Mouse (Mus musculus) WW6 (cell line): ENCODE measurements around the gene Zfp106.

Source experiments
- DNase-seq: peaks from one replicate; pipeline ENCODE4 v3.0.0-alpha.2; 2013; ENCODE audit warnings: low read depth, low spot score

Zfp106 gene

DNA sequence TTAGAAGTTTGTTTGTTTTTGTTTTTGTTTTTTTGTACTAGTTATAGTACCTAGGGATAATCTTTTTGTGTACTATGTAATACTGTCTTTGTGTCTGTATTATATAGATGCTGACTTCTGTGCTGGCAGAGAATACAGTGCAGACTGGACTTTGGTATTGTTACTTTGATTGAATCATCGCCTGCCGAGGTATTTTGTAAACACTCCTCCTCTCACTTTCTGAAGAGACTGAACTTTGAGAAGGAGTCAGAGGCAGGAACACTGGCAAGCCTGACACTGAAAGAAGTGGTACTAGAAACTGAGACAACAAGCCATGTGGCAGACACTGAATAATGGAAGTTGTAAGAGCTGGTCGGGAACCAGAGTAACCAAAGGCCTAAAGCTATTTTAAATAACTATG is 6.8 kb downstream of the Zfp106 start:
- no peak for DNase-seq

- no peak for DNase-seq
Observed at GRCm38 (mm10) chr2:120544732-120545131, 18.9 kb downstream of the Zfp106 start.

- DNase-seq: no peak
Observed at GRCm38 (mm10) chr2:120539778-120540208, 23.9 kb downstream of the Zfp106 start.

DNA sequence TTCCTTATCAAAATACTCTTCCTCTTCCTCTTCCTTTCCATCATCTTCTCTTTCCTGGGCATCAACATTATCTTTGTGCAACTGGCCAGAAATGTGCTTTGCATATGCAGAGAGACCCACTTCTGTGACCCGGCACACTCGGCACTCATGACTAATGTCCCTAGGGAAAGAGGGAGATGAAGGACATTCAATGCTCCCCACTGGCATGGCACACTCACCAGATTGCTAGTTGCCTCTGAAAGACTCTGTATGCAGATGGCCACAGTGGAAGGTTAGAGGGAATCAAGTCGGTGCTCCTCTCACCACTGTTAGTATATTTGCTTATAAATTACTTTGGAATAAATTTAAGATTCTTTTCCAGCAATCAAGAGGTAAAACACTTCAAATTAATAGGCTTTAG is 24.3 kb downstream of the Zfp106 start:
- no peak for DNase-seq

- DNase-seq: no peak
Observed at GRCm38 (mm10) chr2:120531223-120531622, 32.4 kb downstream of the Zfp106 start.

DNA sequence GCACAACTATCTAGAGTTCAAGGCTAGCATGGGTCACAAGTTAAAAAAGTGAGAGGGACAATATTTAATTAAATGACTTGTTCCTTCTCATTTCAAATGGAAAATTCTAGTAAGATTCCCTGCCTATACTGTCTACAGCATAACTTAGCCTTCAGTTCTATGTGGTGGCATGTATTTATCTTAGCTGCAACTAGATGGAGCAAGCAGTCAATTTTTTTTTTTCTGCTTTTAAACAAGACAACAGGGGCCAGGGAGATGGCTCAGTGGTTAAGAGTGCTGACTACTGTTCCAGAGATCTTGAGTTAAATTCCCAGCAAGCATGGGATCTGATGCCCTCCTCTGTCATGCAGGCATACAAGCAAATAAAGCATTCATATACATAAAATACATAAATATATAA is 34.1 kb downstream of the Zfp106 start:
- DNase-seq: no peak

- DNase-seq: no peak
Observed at GRCm38 (mm10) chr2:120526771-120527170, 36.9 kb downstream of the Zfp106 start.

- DNase-seq: no peak
Observed at GRCm38 (mm10) chr2:120518547-120519210, 45.0 kb downstream of the Zfp106 start.

DNA sequence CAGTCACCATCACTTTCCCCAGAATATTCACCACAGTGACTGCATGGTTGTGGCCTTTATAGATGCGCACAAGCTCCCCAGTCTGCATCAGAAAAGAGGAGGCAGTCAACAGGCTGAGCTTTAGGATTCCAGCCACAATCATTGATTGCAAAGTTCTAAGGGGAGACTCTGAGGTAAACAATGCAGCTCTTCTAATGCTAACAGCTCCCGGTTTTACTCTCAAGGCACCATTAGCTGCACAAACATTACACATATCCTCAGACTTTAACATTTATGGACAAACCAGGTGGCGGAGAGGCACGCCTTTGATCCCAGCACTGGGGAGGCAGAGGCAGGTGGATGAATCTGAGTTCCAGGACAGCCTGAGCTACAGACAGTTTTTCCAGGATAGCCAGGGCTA is 49.5 kb downstream of the Zfp106 start:
- no peak for DNase-seq

- no peak for DNase-seq
Observed at GRCm38 (mm10) chr2:120503992-120504391, 59.7 kb downstream of the Zfp106 start.

DNA sequence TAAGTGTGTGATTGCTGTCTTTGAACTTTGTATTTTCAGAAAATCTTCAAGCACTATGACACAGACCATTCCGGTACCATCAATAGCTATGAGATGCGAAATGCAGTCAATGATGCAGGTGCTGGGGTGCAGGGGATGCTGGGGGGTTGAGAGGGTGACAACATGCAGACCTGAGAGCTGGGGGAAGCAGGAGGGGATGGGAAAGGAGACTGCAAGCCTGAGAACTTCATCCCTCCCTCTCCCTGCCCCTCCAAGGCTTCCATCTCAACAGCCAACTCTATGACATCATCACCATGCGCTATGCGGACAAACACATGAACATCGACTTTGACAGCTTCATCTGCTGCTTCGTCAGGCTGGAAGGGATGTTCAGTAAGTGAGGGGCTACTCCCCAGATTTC is 60.5 kb downstream of the Zfp106 start:
- DNase-seq: no peak

DNA sequence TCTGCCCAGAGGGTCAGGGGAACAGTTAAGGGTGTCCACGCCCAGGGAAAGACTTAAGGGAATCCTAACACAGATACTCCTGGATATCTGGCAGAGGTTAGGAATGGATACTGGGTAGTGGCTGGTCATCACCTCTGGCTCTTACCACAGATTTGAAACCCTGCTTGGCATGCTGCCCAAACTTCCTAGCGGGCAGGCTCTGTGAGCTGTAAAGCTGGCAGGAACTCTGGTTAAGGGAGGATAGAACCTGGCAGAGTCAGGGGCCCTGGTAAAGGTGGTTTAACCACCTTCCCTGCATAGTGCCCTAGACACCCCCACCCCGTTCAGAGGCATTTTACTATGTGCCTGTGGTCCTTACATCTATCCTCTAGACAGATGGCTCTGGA is 61.0 kb downstream of the Zfp106 start:
- DNase-seq: no peak

GRCm38 (mm10) chr2:120501931-120502604 is 61.6 kb downstream of the Zfp106 start:
- DNase-seq: no peak

- DNase-seq: no peak
Observed at GRCm38 (mm10) chr2:120501136-120501918, 62.3 kb downstream of the Zfp106 start.

GRCm38 (mm10) chr2:120499971-120500471 is 63.6 kb downstream of the Zfp106 start:
- no peak for DNase-seq

GRCm38 (mm10) chr2:120496511-120496910 is 67.1 kb downstream of the Zfp106 start:
- no peak for DNase-seq

DNA sequence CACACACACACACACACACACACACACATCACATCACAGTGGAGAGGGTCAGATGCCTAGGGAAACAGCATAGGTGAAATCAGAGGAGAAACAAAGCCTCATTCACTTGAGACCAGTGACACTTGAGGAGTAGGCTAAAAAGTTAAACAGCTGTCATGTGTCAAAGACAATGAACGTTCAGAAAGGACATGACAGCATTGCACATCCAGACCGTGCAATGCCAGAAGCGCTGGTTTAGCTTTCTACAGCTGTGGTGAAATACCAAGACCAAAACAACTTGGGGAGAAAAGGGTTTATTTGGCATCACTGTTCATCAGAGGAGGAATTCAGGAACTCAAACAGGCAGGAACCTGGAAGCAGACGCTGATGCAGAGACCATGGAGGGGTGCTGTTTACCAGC is 70.4 kb downstream of the Zfp106 start:
- no peak for DNase-seq

GRCm38 (mm10) chr2:120484241-120484640 is 79.4 kb downstream of the Zfp106 start:
- no peak for DNase-seq

DNA sequence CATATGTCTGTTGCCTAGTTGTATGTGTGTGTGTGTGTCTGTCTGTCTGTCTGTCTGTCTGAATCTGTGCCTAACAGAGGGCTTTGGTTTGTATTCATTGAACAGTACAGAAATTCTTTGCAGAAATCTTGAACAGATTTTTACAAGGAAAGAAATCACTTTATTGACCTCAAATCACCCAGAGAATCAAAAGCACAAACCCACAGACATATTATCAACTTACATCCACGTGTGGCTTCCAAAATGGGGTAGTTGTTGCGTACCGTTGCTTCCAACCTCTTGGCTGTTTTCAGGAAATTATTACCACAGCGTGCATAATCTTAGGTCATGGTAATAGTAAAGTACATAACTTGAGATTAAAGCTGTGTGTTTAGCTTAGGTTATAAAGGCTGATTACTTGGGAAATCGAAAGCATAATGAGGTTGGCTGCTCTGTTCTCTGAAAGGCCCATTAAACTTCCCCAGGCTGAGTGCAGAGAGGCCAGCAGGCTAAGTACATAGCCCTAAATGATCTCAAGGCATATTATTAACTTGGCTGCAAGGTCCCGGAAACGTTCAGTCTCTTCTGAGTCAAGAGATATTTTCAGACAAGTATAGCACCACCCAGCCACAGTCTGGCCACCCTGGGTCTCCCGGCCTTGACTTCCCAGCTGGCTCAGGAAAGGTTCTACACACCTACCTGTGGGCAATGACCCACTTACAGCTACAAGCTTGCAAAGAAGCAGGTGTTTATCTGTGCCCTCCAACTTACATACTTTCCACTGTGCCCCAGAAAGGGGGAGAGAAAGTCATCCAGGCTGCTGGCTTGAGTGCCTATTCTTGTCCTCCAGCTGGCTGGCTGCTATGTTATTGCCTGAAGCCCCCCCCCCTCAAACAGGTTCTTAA is 80.9 kb downstream of the Zfp106 start:
- DNase-seq: no peak

- DNase-seq: no peak
Observed at GRCm38 (mm10) chr2:120481921-120482320, 81.7 kb downstream of the Zfp106 start.

DNA sequence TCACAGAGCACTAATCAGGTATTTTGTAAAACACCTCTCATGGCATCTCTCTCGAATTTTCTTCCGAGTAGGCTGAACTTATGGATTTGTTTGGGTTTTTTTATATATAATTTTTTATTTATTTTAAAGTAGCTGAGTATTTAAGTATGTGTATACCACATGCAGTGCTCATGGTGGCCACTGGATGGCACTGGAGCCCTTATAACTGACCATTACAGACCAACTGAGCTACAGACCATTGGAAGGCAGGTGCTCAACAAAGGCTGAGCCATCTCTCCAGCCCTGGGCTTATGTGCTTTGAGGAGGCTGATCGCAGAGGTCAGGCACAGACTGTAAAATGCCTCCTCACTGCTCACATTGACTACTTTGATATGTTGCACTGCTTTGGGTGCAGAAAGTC is 85.0 kb downstream of the Zfp106 start:
- peak; percentile 24 for DNase-seq
